Mouse (Mus musculus) cerebral cortex, adult 2 months (tissue): ENCODE data around the gene Ndufaf3.

Experiments
- WGBS: fragments of 180-500 bp; shearing (Covaris S2); methylation state at CpG from one replicate; pipeline ENCODE4 v1.1.7; 2018; 5-methylcytosine and 5-hydroxymethylcytosine counted together

Ndufaf3 gene

DNA sequence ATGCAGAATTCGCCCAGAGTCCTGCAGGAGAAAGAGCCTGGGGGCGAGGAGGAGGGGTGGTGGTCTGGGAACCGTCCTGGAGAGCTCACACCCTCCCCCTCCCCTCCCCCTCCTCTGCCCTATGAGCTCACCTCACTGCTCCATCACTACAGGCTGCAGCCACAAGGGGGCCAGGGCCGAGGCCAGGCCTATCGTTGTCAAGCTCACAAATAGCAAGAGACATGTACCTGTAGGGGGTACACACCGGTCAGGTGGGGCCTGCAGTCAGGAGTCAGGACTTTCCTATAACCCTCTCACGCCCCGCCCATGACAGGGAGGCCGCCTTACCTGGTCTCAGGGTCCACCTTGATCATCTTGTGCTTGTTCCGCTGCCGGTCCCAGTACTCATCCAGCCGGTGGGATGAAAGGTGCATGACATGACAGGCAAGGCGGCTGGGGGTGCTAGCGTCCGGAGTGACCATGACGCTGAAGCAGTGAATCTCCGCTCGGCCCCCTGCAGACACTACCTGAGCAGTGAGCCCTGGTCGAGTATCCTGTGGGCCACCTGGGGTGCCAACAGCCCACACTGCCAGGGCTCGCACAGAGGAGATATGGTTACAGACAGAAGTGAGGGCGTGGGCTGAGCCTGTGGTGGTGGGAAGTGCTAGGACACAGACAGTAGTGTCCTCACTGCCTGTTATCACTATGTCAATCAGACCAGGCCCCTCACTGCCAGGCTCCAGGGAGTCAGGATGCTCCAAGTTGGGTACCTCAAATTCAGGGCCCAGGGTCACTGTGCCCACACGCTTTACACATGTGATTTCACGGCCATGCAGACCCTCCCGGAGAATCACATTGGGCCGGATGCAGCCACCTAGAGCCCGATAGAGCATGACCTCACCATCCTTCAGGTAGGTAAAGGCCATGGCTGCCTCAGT is 6.8 kb upstream of the Ndufaf3 start:
- 54% methylated on average over 26 of the region's 26 CpGs for WGBS

- 77% methylated on average over 10 of the region's 10 CpGs for WGBS
These were observed 5.1 kb upstream of the Ndufaf3 start for GRCm38 (mm10) chr9:108572321-108572720.

- WGBS = 94% methylated on average over 16 of the region's 16 CpGs
These were observed 4.3 kb upstream of the Ndufaf3 start for GRCm38 (mm10) chr9:108571401-108571973.

- 1% methylated on average over 40 of the region's 40 CpGs for WGBS
These were observed 3.1 kb upstream of the Ndufaf3 start for GRCm38 (mm10) chr9:108570207-108570896.

- WGBS = 4% methylated on average over 42 of the region's 42 CpGs
These were observed 2.4 kb upstream of the Ndufaf3 start, which contains the start of gene Dalrd3 for GRCm38 (mm10) chr9:108569381-108570206. Dalrd3 (plus strand) TSS chr9:108569886.

DNA sequence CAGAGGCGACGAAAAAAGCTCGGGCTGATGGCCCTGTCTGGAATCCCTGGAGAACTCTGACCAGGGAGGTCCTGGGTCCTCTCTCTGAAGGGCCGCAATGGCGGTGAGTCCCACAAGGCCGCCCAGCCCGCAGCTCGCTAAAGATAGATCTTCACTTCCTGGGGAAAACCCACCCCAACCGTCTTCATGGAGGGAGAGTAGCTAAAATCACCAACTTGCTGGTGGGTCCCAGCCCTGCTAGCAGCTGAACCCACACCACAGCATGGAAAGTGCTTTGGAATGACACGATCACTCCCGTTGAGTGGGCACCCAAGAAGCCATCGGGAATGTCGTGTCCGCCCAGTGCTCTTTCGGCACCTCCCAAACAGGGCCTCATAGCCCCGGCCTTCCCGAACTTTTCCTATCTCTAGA is 1.3 kb upstream of the Ndufaf3 start:
- 74% methylated on average over 17 of the region's 17 CpGs for WGBS

GRCm38 (mm10) chr9:108567931-108568419 is 741 bp upstream of the Ndufaf3 start:
- 12% methylated on average over 18 of the region's 18 CpGs for WGBS

GRCm38 (mm10) chr9:108565881-108566814 is 1.1 kb downstream of the Ndufaf3 start:
- 11% methylated on average over 35 of the region's 35 CpGs for whole genome bisulfite sequencing

DNA sequence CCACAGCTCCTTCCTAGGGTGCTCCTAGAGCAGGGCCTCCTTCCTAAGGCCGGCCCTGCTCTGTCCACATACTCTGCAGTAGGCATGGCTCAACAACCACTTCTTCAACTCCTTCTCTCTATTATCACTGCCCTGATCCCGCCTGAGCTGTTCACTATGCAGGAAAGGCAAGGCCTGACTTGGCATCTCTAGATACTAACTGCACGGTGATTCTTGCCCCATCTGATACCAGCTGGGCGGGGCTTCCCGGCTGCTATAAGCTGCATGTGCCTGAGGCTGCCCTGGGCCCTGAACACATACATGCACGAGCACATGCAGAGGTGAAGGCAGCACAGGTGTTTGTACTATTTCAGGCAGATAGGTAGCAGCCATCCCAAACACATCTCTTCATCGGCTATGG is 3.1 kb downstream of the Ndufaf3 start:
- 71% methylated on average over 7 of the region's 7 CpGs for WGBS

GRCm38 (mm10) chr9:108563671-108564070 is 3.6 kb downstream of the Ndufaf3 start:
- 89% methylated on average over 8 of the region's 8 CpGs for WGBS

- WGBS = 1% methylated on average over 53 of the region's 53 CpGs
These were observed 6.9 kb downstream of the Ndufaf3 start, which contains the start of gene Impdh2 for GRCm38 (mm10) chr9:108560227-108560841. Impdh2 (plus strand) TSS chr9:108560286.

DNA sequence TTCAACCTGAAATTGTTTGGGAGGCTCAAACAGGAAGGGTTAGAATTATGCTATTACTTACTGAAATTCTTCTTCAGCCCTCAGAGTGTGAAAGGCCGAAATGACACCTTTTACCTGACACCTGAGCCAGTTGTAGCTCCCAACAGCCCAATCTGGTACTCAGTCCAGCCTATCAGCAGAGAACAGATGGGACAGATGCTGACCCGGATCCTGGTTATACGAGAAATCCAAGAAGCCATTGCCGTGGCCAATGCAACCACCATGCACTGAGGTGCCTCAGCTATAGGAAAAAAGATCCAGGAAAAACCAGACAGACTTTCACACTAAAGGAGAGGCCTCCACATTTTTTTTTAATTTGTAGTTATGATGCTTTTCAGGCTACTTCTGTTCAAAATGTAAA is 8.1 kb downstream of the Ndufaf3 start:
- 84% methylated on average over 4 of the region's 4 CpGs for WGBS

DNA sequence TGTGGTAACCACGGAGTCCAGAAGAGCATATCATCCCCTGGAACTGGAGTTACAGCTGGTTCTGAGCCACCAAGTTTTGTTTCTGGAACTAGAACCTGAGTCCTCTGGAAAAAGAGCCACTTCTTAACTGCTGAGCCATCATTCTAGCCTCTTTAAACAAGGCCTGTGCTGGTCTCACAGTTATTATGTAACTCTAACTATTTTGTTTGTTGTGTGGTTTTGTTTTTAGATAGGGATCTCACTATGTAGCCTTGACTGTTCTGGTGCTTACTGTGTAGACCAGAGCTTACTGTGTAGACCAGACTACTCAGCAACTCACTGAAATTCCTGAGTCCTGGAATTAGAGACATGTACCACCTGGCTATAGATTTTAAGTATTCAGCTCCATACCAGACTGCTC is 20.4 kb downstream of the Ndufaf3 start:
- WGBS = 70% methylated on average over 1 of the region's 1 CpGs

DNA sequence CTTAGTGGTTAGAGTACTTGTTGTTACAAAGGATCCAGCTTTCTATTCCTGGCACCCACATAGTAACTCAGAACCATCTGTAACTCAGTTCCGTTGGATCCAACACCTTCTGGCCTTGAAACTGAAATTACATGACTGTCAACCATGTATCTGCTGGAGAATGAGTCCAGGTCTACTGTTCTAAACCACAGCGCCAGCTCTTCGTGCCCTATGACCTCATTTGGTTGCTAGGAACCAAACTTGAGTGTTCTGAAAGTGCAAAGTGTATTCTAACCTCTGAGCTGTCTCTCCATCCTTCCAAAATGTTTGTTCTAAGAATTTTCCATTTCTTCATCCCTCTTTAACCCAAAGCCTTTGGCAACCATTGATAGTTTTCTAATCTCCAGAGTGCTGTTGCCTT is 21.2 kb downstream of the Ndufaf3 start:
- 66% methylated on average over 3 of the region's 3 CpGs for WGBS

- WGBS = 98% methylated on average over 1 of the region's 1 CpGs
These were observed 35.7 kb downstream of the Ndufaf3 start for GRCm38 (mm10) chr9:108531496-108531895.

DNA sequence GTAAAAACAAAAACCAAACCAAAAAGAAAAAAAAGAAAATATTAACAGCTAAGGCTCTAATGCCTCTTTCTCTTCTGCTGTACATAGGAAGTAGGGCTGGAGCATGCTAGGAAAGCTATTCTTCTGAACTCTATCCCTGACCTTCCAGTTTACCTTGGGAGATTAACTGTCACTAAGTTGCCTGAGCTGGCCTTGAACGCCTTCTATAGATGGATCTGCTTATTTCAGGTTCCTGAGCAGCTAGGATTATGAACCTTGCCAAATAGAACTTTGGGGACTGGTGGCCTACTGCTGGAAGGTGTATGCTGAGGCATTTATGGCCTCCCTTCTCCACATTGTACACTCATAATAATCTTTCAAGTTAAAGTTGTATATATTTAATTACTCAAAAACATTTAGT is 36.3 kb downstream of the Ndufaf3 start:
- 88% methylated on average over 1 of the region's 1 CpGs for WGBS

DNA sequence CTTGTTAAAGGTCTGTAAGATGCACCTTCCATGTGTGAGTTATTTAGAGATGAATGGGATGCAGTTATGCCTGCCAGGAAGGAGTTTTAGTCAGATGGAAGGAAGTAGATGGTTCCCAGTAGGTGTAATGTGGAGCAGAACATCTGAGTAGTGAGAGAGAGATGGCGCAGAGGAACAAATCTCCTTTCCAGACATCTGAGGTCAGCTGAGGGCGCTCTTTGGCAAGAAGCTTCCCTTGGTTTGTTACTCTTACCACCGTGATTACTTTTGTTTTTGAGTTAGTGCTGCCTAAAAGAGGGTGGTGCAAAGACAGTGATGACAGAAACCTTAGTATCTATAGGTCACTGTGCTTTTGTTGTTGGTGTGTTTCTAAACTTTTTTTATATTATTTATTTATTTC is 41.8 kb downstream of the Ndufaf3 start:
- WGBS = 55% methylated on average over 3 of the region's 3 CpGs

DNA sequence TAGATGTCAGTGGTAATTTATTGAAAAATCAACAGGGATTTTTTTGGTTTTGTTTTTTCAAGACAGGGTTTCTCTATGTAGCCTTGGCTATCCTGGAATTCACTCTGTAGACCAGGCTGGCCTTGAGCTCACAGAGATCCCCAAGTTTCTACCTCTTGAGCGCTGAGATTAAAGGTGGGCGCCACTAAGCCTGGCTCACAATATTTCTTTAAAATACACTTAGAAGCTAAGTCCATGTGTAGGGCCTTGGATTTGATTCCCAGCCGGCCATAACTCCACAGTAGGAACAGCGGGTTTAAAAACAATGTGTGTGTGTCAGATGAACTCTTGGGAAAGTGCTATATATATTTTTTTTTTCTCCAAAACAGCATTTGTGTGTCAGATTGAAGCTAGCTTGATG is 43.9 kb downstream of the Ndufaf3 start:
- 87% methylated on average over 4 of the region's 4 CpGs for WGBS

GRCm38 (mm10) chr9:108521604-108522003 is 45.6 kb downstream of the Ndufaf3 start:
- 46% methylated on average over 2 of the region's 2 CpGs for WGBS

- WGBS = under 1% methylated on average over 13 of the region's 13 CpGs
These were observed 49.3 kb downstream of the Ndufaf3 start for GRCm38 (mm10) chr9:108517931-108518332.
